Mouse (Mus musculus) MEL (cell line): ENCODE data around the gene Spata17. TPM values are rescaled to one million over a fixed set of nuclear protein-coding genes. Genes with fewer than 3 reads are reported as not detected.

Experiments
- DNase-seq: peaks from one replicate; pipeline ENCODE4 v3.0.0; 2011; ENCODE audit warnings: low read depth, low spot score
- H3K27ac ChIP-seq: 2 replicates; pipeline ENCODE4 v1.5.1; 2012; ENCODE audit warnings: low read depth, mild to moderate bottlenecking, control low read depth, low read length, moderate library complexity; ENCODE audit not compliant: control insufficient read depth
- H3K27me3 ChIP-seq, 2 experiments: fragments of 150-350 bp in 1 of 2; sonication (generic) in 1 of 2; 2 replicates each; pipeline ENCODE4 v1.6.1; 2012; ENCODE audit warnings: low read length in 2 of 2, mild to moderate bottlenecking in 2 of 2, improper control_type of control experiment in 1 of 2, moderate library complexity in 1 of 2; ENCODE audit not compliant: insufficient read depth in 2 of 2, control insufficient read depth in 1 of 2
- H3K36me3 ChIP-seq, 2 experiments: 2 replicates each; pipeline ENCODE4 v1.6.1; 2012 to 2014; ENCODE audit warnings: low read length in 2 of 2, improper control_type of control experiment in 1 of 2, inconsistent platforms in 1 of 2, mild to moderate bottlenecking in 1 of 2; ENCODE audit not compliant: insufficient read depth in 2 of 2, control insufficient read depth in 1 of 2
- H3K4me1 ChIP-seq, 2 experiments: fragments of 150-350 bp in 1 of 2; sonication (generic) in 1 of 2; 2 replicates each; pipeline ENCODE4 v1.6.1; 2012; ENCODE audit warnings: low read length in 2 of 2, improper control_type of control experiment in 1 of 2, mild to moderate bottlenecking in 1 of 2; ENCODE audit not compliant: insufficient read depth in 2 of 2, control insufficient read depth in 1 of 2
- H3K4me3 ChIP-seq, 2 experiments: fragments of 150-350 bp in 1 of 2; sonication (generic) in 1 of 2; 2 replicates each; pipeline ENCODE4 v1.5.1; 2012; ENCODE audit warnings: low read depth in 2 of 2, low read length in 2 of 2, mild to moderate bottlenecking in 2 of 2, moderate library complexity in 2 of 2, control low read depth in 1 of 2, improper control_type of control experiment in 1 of 2; ENCODE audit not compliant: control insufficient read depth in 1 of 2, insufficient read depth in 1 of 2
- H3K79me2 ChIP-seq: 2 replicates; pipeline ENCODE4 v1.6.1; 2012; ENCODE audit warnings: mild to moderate bottlenecking, low read length, moderate library complexity; ENCODE audit not compliant: control insufficient read depth, poor library complexity, insufficient read depth
- H3K9ac ChIP-seq: 2 replicates; pipeline ENCODE4 v1.6.1; 2012; ENCODE audit warnings: low read depth, mild to moderate bottlenecking, control low read depth, low read length, moderate library complexity; ENCODE audit not compliant: control insufficient read depth, poor library complexity, severe bottlenecking
- H3K9me3 ChIP-seq: fragments of 150-350 bp; sonication (generic); replicated peaks from 2 replicates; pipeline ENCODE4 v1.6.1; 2012; ENCODE audit warnings: mild to moderate bottlenecking, low read length, improper control_type of control experiment, moderate library complexity; ENCODE audit not compliant: insufficient read depth
- CHD1 ChIP-seq: IDR thresholded peaks from 2 replicates; pipeline ENCODE4 v1.6.1; 2012; ENCODE audit warnings: low read depth, mild to moderate bottlenecking, inconsistent platforms, low read length, improper control_type of control experiment
- CHD2 ChIP-seq: IDR thresholded peaks from 2 replicates; pipeline ENCODE4 v1.6.1; 2011; ENCODE audit warnings: low read length, improper control_type of control experiment
- CTCF ChIP-seq, 3 experiments: IDR thresholded peaks in 2 of 3; conservative IDR thresholded peaks in 1 of 3; 2 replicates each; pipeline ENCODE4 v1.5.1; 2011 to 2012; ENCODE audit warnings: low read length in 3 of 3, low read depth in 2 of 3, mild to moderate bottlenecking in 2 of 3, improper control_type of control experiment in 1 of 3, inconsistent platforms in 1 of 3, mixed read lengths in 1 of 3, moderate library complexity in 1 of 3; ENCODE audit not compliant: control insufficient read depth in 1 of 3, insufficient read depth in 1 of 3, poor library complexity in 1 of 3, severe bottlenecking in 1 of 3
- E2F4 ChIP-seq: IDR thresholded peaks from 2 replicates; pipeline ENCODE4 v1.6.1; 2011; ENCODE audit warnings: low read depth, low read length, improper control_type of control experiment, borderline replicate concordance
- EP300 ChIP-seq, 2 experiments: IDR thresholded peaks; 2 replicates each; pipeline ENCODE4 v1.6.1; 2011; ENCODE audit warnings: improper control_type of control experiment in 2 of 2, low read length in 2 of 2, low read depth in 1 of 2, mild to moderate bottlenecking in 1 of 2
- ETS1 ChIP-seq: IDR thresholded peaks from 2 replicates; pipeline ENCODE4 v1.6.1; 2012; ENCODE audit warnings: low read depth, mild to moderate bottlenecking, inconsistent platforms, low read length, improper control_type of control experiment, moderate library complexity
- GABPA ChIP-seq: IDR thresholded peaks from 2 replicates; pipeline ENCODE4 v1.6.1; 2012; ENCODE audit warnings: low read depth, mild to moderate bottlenecking, inconsistent platforms, low read length, improper control_type of control experiment, moderate library complexity
- HCFC1 ChIP-seq: IDR thresholded peaks from 2 replicates; pipeline ENCODE4 v1.6.1; 2012; ENCODE audit warnings: low read depth, mild to moderate bottlenecking, inconsistent platforms, low read length, improper control_type of control experiment, moderate library complexity
- KAT2A ChIP-seq: conservative IDR thresholded peaks from 2 replicates; pipeline ENCODE4 v1.6.1; 2012; ENCODE audit warnings: low read depth, low read length, improper control_type of control experiment, inconsistent platforms
- MAFK ChIP-seq: IDR thresholded peaks from 2 replicates; pipeline ENCODE4 v1.6.1; 2011; ENCODE audit warnings: low read depth, mild to moderate bottlenecking, low read length, improper control_type of control experiment, borderline replicate concordance
- MAX ChIP-seq: IDR thresholded peaks from 2 replicates; pipeline ENCODE4 v1.6.1; 2011; ENCODE audit warnings: low read length, improper control_type of control experiment
- MAZ ChIP-seq: IDR thresholded peaks from 2 replicates; pipeline ENCODE4 v1.6.1; 2012; ENCODE audit warnings: low read depth, mild to moderate bottlenecking, inconsistent platforms, low read length, improper control_type of control experiment
- MEF2A ChIP-seq: IDR thresholded peaks from 2 replicates; pipeline ENCODE4 v1.6.1; 2014; ENCODE audit warnings: low read depth, mild to moderate bottlenecking, inconsistent platforms, low read length, improper control_type of control experiment; ENCODE audit not compliant: poor library complexity, insufficient replicate concordance, severe bottlenecking; ENCODE audit errors: extremely low read depth
- MXI1 ChIP-seq: IDR thresholded peaks from 2 replicates; pipeline ENCODE4 v1.6.1; 2011; ENCODE audit warnings: mild to moderate bottlenecking, low read depth, low read length, improper control_type of control experiment
- MYB ChIP-seq: IDR thresholded peaks from 2 replicates; pipeline ENCODE4 v1.6.1; 2011; ENCODE audit warnings: mild to moderate bottlenecking, low read depth, low read length, improper control_type of control experiment
- NELFE ChIP-seq: IDR thresholded peaks from 2 replicates; pipeline ENCODE4 v1.6.1; 2011; ENCODE audit warnings: low read depth, low read length, improper control_type of control experiment
- NRF1 ChIP-seq: IDR thresholded peaks from 2 replicates; pipeline ENCODE4 v1.6.1; 2014; ENCODE audit warnings: low read depth, mild to moderate bottlenecking, inconsistent platforms, low read length, improper control_type of control experiment, moderate library complexity; ENCODE audit not compliant: poor library complexity, insufficient read depth, severe bottlenecking
- POLR2A ChIP-seq, 2 experiments: IDR thresholded peaks; 2 replicates each; pipeline ENCODE4 v1.6.1; 2011 to 2012; ENCODE audit warnings: low read length in 2 of 2, mild to moderate bottlenecking in 2 of 2, control low read depth in 1 of 2, improper control_type of control experiment in 1 of 2, low read depth in 1 of 2, moderate library complexity in 1 of 2; ENCODE audit not compliant: control insufficient read depth in 1 of 2, insufficient read depth in 1 of 2, poor library complexity in 1 of 2
- POLR2AphosphoS2 ChIP-seq: IDR thresholded peaks from 2 replicates; pipeline ENCODE4 v1.6.1; 2011; ENCODE audit warnings: low read length, improper control_type of control experiment
- RAD21 ChIP-seq: IDR thresholded peaks from 2 replicates; pipeline ENCODE4 v1.6.1; 2011; ENCODE audit warnings: mild to moderate bottlenecking, low read depth, low read length, improper control_type of control experiment
- RCOR1 ChIP-seq: IDR thresholded peaks from 2 replicates; pipeline ENCODE4 v1.6.1; 2012; ENCODE audit warnings: low read depth, mild to moderate bottlenecking, inconsistent platforms, low read length, improper control_type of control experiment
- SIN3A ChIP-seq: IDR thresholded peaks from 2 replicates; pipeline ENCODE4 v1.6.1; 2012; ENCODE audit warnings: low read length, improper control_type of control experiment, inconsistent platforms
- SMC3 ChIP-seq: IDR thresholded peaks from 2 replicates; pipeline ENCODE4 v1.6.1; 2011; ENCODE audit warnings: low read depth, low read length, improper control_type of control experiment
- TAL1 ChIP-seq: IDR thresholded peaks from 2 replicates; pipeline ENCODE4 v1.6.1; 2012; ENCODE audit warnings: mild to moderate bottlenecking, inconsistent platforms, low read length, moderate library complexity, mixed read lengths
- USF1 ChIP-seq: IDR thresholded peaks from 2 replicates; pipeline ENCODE4 v1.6.1; 2014; ENCODE audit warnings: low read depth, mild to moderate bottlenecking, inconsistent platforms, low read length, improper control_type of control experiment, moderate library complexity
- ZKSCAN1 ChIP-seq: IDR thresholded peaks from 2 replicates; pipeline ENCODE4 v1.6.1; 2012; ENCODE audit warnings: low read depth, mild to moderate bottlenecking, inconsistent platforms, low read length, improper control_type of control experiment, moderate library complexity
- ZMIZ1 ChIP-seq: IDR thresholded peaks from 2 replicates; pipeline ENCODE4 v1.6.1; 2012; ENCODE audit warnings: low read depth, mild to moderate bottlenecking, inconsistent platforms, low read length, improper control_type of control experiment, moderate library complexity
- ZNF384 ChIP-seq: IDR thresholded peaks from 2 replicates; pipeline ENCODE4 v1.6.1; 2012; ENCODE audit warnings: low read depth, mild to moderate bottlenecking, inconsistent platforms, low read length, improper control_type of control experiment
- polyA plus RNA-seq, 2 experiments: library from polyadenylated mRNA; stranded (reverse) in 1 of 2; unstranded in 1 of 2; fragments of >175 nt in 1 of 2; fragments of >200 nt in 1 of 2; gene quantifications; 2 replicates each; pipeline versions ENCODE4 v1.2.1 to v1.2.4; 2012; ENCODE audit warnings: low replicate concordance in 2 of 2, low read depth in 1 of 2; ENCODE audit not compliant: insufficient read length in 2 of 2, insufficient read depth in 1 of 2, missing spikeins in 1 of 2
- total RNA-seq: library from RNA; depleted of rRNA; stranded (reverse); fragments of 300-350 nt; gene quantifications from 2 replicates; pipeline ENCODE4 v1.2.3, GENCODE M21; 2012

Gene Spata17
- total and polyA plus RNA-seq, 3 experiments: 0.13 TPM; not detected in 2

DNA sequence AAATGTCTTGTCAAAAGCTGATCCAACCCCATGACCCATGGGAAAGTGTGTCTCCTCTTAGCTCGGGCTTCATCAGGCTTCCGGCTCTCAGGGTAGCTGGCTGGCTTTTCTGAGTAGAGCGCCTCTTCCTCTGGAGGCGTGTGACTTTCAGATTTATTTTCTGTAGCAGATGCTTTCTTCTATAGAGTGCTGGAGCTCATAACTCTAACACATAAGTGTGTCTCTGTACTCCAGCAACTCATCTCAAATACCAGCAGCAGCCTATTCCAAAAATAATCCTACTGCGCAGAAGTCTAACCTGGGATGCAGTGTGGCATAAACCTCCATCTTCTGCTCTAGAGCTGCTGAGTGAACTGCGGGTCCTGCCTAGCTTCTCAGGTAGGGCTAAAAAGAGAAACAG is 186.4 kb downstream of the Spata17 start:
- peaks cover 0 to 3% of the 10 kb centered on the region in 2 experiments; a peak in 2 of 4 replicates for H3K4me1 ChIP-seq
- no peak overlapping the region for H3K27ac ChIP-seq
- TF ChIP-seq HCFC1 (no peak), RAD21 (no peak), POLR2AphosphoS2 (no peak), ZNF384 (no peak), MAZ (no peak), MAFK (no peak), SMC3 (no peak), E2F4 (no peak), KAT2A (no peak), NELFE (no peak), RCOR1 (no peak), SIN3A (no peak), CHD1 (no peak), EP300 (IDR thresholded peaks at IDR 0.05; ENCODE audit: low read depth in 1 of 2, low read length in 2 of 2) (no peak), TAL1 (no peak), CHD2 (no peak), MEF2A (no peak), POLR2A (IDR thresholded peaks at IDR 0.05; ENCODE audit: control insufficient read depth in 1 of 2, insufficient read depth in 1 of 2, low read depth in 1 of 2, low read length in 2 of 2, poor library complexity in 1 of 2) (no peak), ZMIZ1 (no peak)
- no peaks in the 10 kb centered on the region for H3K79me2 ChIP-seq
- no peaks in the 10 kb centered on the region for H3K27me3 ChIP-seq
- DNase-seq: no peak
- no peaks in the 10 kb centered on the region for H3K36me3 ChIP-seq
- no peaks in the 10 kb centered on the region for H3K9me3 ChIP-seq
- H3K4me3 ChIP-seq: no peak overlapping the region
- no peak overlapping the region for H3K9ac ChIP-seq

DNA sequence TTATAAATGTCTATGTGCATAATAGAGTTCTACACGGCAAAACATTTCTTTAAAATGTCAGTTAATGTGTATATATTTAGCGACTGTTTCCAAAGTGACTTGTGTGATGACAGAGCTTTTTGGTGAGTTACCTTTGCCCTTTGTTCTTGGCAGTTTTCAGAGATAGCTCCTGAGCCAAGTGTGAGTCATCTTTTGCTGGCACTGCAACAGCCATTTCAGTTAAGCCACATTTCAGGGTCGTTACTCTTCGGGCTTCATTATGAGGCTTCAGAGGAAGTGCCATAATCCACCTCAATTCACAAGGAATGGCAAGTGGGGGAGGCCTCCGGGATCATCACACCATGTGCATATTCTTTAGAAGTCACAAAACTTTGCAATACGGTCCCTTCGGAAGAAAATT is 195.3 kb downstream of the Spata17 start:
- H3K4me1 ChIP-seq: no peaks in the 10 kb centered on the region
- TF ChIP-seq POLR2A (IDR thresholded peaks at IDR 0.05; ENCODE audit: control insufficient read depth in 1 of 2, insufficient read depth in 1 of 2, low read depth in 1 of 2, low read length in 2 of 2, poor library complexity in 1 of 2): no peak
- TF ChIP-seq MAX: no peak
- no peak for TF ChIP-seq CTCF (IDR thresholded peaks at IDR 0.05 in 2 of 3, conservative IDR thresholded peaks at IDR 0.05 in 1 of 3; ENCODE audit: control insufficient read depth in 1 of 3, insufficient read depth in 1 of 3, low read depth in 2 of 3, low read length in 3 of 3, poor library complexity in 1 of 3, severe bottlenecking in 1 of 3)
- no peak for TF ChIP-seq CHD1
- no peak for TF ChIP-seq ZKSCAN1
- TF ChIP-seq MAFK: no peak
- TF ChIP-seq POLR2AphosphoS2: no peak
- TF ChIP-seq KAT2A: no peak
- TF ChIP-seq USF1: no peak
- TF ChIP-seq HCFC1: no peak
- no peak for TF ChIP-seq MEF2A
- TF ChIP-seq MYB: no peak
- no peak for TF ChIP-seq MXI1
- TF ChIP-seq NRF1: no peak
- no peak for TF ChIP-seq ETS1
- no peak for TF ChIP-seq GABPA
- TF ChIP-seq MAZ: no peak
- H3K9me3 ChIP-seq: no peaks in the 10 kb centered on the region
- H3K79me2 ChIP-seq: no peaks in the 10 kb centered on the region
- no peaks in the 10 kb centered on the region for H3K27me3 ChIP-seq
- H3K4me3 ChIP-seq: no peak overlapping the region
- H3K9ac ChIP-seq: no peak overlapping the region
- H3K27ac ChIP-seq: no peak overlapping the region
- no peaks in the 10 kb centered on the region for H3K36me3 ChIP-seq
- DNase-seq: no peak
